Mouse (Mus musculus) erythroblast, embryonic 14.5 days (primary cell): ENCODE data around the gene Nuak2.

ENCODE experiments used
- GATA1 ChIP-seq: IDR thresholded peaks from 2 replicates; pipeline ENCODE4 v1.6.1; 2012; ENCODE audit warnings: low read length, inconsistent platforms, mixed read lengths
- TAL1 ChIP-seq: IDR thresholded peaks from 3 replicates; pipeline ENCODE4 v1.6.1; 2012; ENCODE audit warnings: low read length, inconsistent platforms, mixed read lengths

- no peak for TF ChIP-seq TAL1
- TF ChIP-seq GATA1: no peak
These were observed 34.3 kb upstream of the Nuak2 start for GRCm38 (mm10) chr1:132281523-132282176.
